Mouse (Mus musculus): ENCODE results near the gene Rapgef5. TPM values are rescaled to one million over a fixed set of nuclear protein-coding genes. Genes with fewer than 3 reads are reported as not detected.

Rapgef5 gene
- polyA plus RNA-seq, 1 experiment from 2014 or later: 5.6 TPM

GRCm38 (mm10) chr12:117686732-117687131 is 170.5 kb downstream of the Rapgef5 start:
- H3K36me3 ChIP-seq (ENCODE audit: control insufficient read depth, insufficient read depth, low read length): no peaks in the 10 kb centered on the region
- H3K4me1 ChIP-seq (replicated peaks; ENCODE audit: control insufficient read depth, insufficient read depth): no peaks in the 10 kb centered on the region; the same call in 1 of the 2 replicates
- no peak for TF ChIP-seq EP300 (optimal IDR thresholded peaks at IDR 0.05)
- no peak for TF ChIP-seq CTCF (IDR thresholded peaks at IDR 0.05; ENCODE audit: low read depth)
- 70% methylated on average over 3 of the region's 3 CpGs for WGBS
- no peaks in the 10 kb centered on the region for H3K9me3 ChIP-seq (ENCODE audit: control insufficient read depth, low read length)
- ATAC-seq (ENCODE audit: low FRiP score, low TSS enrichment): no peak
- no peak for DNase-seq (ENCODE audit: low spot score)
- no peak overlapping the region for H3K27ac ChIP-seq (replicated peaks)
- no peak overlapping the region for H3K4me3 ChIP-seq (ENCODE audit: low read depth, low read length)
- H3K4me2 ChIP-seq (replicated peaks; ENCODE audit: low read depth): no peak overlapping the region
- H3K27me3 ChIP-seq (ENCODE audit: control insufficient read depth, insufficient read depth, low read length): no peaks in the 10 kb centered on the region
- no peak overlapping the region for H3K9ac ChIP-seq (ENCODE audit: low read length)

- H3K9ac ChIP-seq (ENCODE audit: low read length): no peak overlapping the region; the same call in 1 of the 2 replicates
- peak overlapping the region; percentile 60 for H3K4me2 ChIP-seq (replicated peaks; ENCODE audit: low read depth)
- WGBS: 14% methylated on average over 32 of the region's 32 CpGs
- no peaks in the 10 kb centered on the region for H3K9me3 ChIP-seq (ENCODE audit: control insufficient read depth, low read length)
- H3K27ac ChIP-seq (replicated peaks): no peak overlapping the region
- no peaks in the 10 kb centered on the region for H3K27me3 ChIP-seq (ENCODE audit: control insufficient read depth, insufficient read depth, low read length)
- peak overlapping the region; percentile 33 for H3K4me3 ChIP-seq (ENCODE audit: low read depth, low read length)
- H3K4me1 ChIP-seq (replicated peaks; ENCODE audit: control insufficient read depth, insufficient read depth): no peaks in the 10 kb centered on the region; the same call in 1 of the 2 replicates
- DNase-seq (ENCODE audit: low spot score): peak; percentile 61
- TF ChIP-seq EP300 (optimal IDR thresholded peaks at IDR 0.05) (no peak), CTCF (IDR thresholded peaks at IDR 0.05; ENCODE audit: low read depth) (no peak)
- no peaks in the 10 kb centered on the region for H3K36me3 ChIP-seq (ENCODE audit: control insufficient read depth, insufficient read depth, low read length)
- ATAC-seq (ENCODE audit: low FRiP score, low TSS enrichment): peak; percentile 51; the same call in 1 of the 2 replicates
Measured at GRCm38 (mm10) chr12:117688655-117689548, 172.6 kb downstream of the Rapgef5 start.

GRCm38 (mm10) chr12:117691336-117691735 is 175.1 kb downstream of the Rapgef5 start:
- WGBS: 70% methylated on average over 5 of the region's 5 CpGs
- Histone ChIP-seq H3K4me1 (replicated peaks; ENCODE audit: control insufficient read depth, insufficient read depth) (no peaks in the 10 kb centered on the region; the same call in 1 of the 2 replicates), H3K27me3 (ENCODE audit: control insufficient read depth, insufficient read depth, low read length) (no peaks in the 10 kb centered on the region), H3K27ac (replicated peaks) (no peak overlapping the region), H3K4me2 (replicated peaks; ENCODE audit: low read depth) (no peak overlapping the region), H3K9ac (ENCODE audit: low read length) (no peak overlapping the region), H3K36me3 (ENCODE audit: control insufficient read depth, insufficient read depth, low read length) (no peaks in the 10 kb centered on the region), H3K9me3 (ENCODE audit: control insufficient read depth, low read length) (no peaks in the 10 kb centered on the region), H3K4me3 (ENCODE audit: low read depth, low read length) (no peak overlapping the region)
- DNase-seq (ENCODE audit: low spot score) (no peak), ATAC-seq (ENCODE audit: low FRiP score, low TSS enrichment) (no peak)
- no peak for TF ChIP-seq CTCF (IDR thresholded peaks at IDR 0.05; ENCODE audit: low read depth)
- no peak for TF ChIP-seq EP300 (optimal IDR thresholded peaks at IDR 0.05)

- 69% methylated on average over 1 of the region's 1 CpGs for WGBS
- no peaks in the 10 kb centered on the region for H3K36me3 ChIP-seq (ENCODE audit: control insufficient read depth, insufficient read depth, low read length)
- TF ChIP-seq EP300 (optimal IDR thresholded peaks at IDR 0.05): no peak
- TF ChIP-seq CTCF (IDR thresholded peaks at IDR 0.05; ENCODE audit: low read depth): no peak
- H3K4me3 ChIP-seq (ENCODE audit: low read depth, low read length): no peak overlapping the region
- no peak overlapping the region for H3K9ac ChIP-seq (ENCODE audit: low read length)
- no peaks in the 10 kb centered on the region for H3K27me3 ChIP-seq (ENCODE audit: control insufficient read depth, insufficient read depth, low read length)
- H3K4me2 ChIP-seq (replicated peaks; ENCODE audit: low read depth): no peak overlapping the region
- no peaks in the 10 kb centered on the region; the same call in 1 of the 2 replicates for H3K4me1 ChIP-seq (replicated peaks; ENCODE audit: control insufficient read depth, insufficient read depth)
- ATAC-seq (ENCODE audit: low FRiP score, low TSS enrichment) (no peak), DNase-seq (ENCODE audit: low spot score) (no peak)
- H3K27ac ChIP-seq (replicated peaks): no peak overlapping the region
- no peaks in the 10 kb centered on the region for H3K9me3 ChIP-seq (ENCODE audit: control insufficient read depth, low read length)
Measured at GRCm38 (mm10) chr12:117692775-117693174, 176.5 kb downstream of the Rapgef5 start.

GRCm38 (mm10) chr12:117699950-117700665 is 183.8 kb downstream of the Rapgef5 start:
- WGBS: 75% methylated on average over 3 of the region's 3 CpGs
- DNase-seq (ENCODE audit: low spot score) (no peak), ATAC-seq (ENCODE audit: low FRiP score, low TSS enrichment) (no peak)

More at GRCm38 (mm10) chr12:117699950-117700665, 183.8 kb downstream of the Rapgef5 start:
- Histone ChIP-seq H3K36me3 (ENCODE audit: control insufficient read depth, insufficient read depth, low read length) (no peaks in the 10 kb centered on the region), H3K4me2 (replicated peaks; ENCODE audit: low read depth) (no peak overlapping the region), H3K9ac (ENCODE audit: low read length) (no peak overlapping the region), H3K4me3 (ENCODE audit: low read depth, low read length) (no peak overlapping the region), H3K27me3 (ENCODE audit: control insufficient read depth, insufficient read depth, low read length) (no peaks in the 10 kb centered on the region), H3K4me1 (replicated peaks; ENCODE audit: control insufficient read depth, insufficient read depth) (no peaks in the 10 kb centered on the region; the same call in 1 of the 2 replicates), H3K27ac (replicated peaks) (no peak overlapping the region), H3K9me3 (ENCODE audit: control insufficient read depth, low read length) (no peaks in the 10 kb centered on the region)
- TF ChIP-seq EP300 (optimal IDR thresholded peaks at IDR 0.05) (no peak), CTCF (IDR thresholded peaks at IDR 0.05; ENCODE audit: low read depth) (no peak)

All from stomach, postnatal 0 days (tissue).